Mouse (Mus musculus): ENCODE data around the gene Pot1a. TPM values are rescaled to one million over a fixed set of nuclear protein-coding genes. Genes with fewer than 3 reads are reported as not detected.

Gene Pot1a
- polyA plus RNA-seq, 1 experiment = 4.1 TPM

GRCm38 (mm10) chr6:25699956-25700355 is 109.1 kb downstream of the Pot1a start:
- 51% methylated on average over 2 of the region's 2 CpGs for WGBS
- no peak for DNase-seq

More at GRCm38 (mm10) chr6:25699956-25700355, 109.1 kb downstream of the Pot1a start:
- Histone ChIP-seq H3K27me3 (replicated peaks; ENCODE audit: control insufficient read depth, insufficient read depth, low read length) (no peaks in the 10 kb centered on the region), H3K36me3 (ENCODE audit: control insufficient read depth, insufficient read depth, low read length) (no peaks in the 10 kb centered on the region), H3K27ac (ENCODE audit: insufficient read depth, low read depth, low read length) (no peak overlapping the region), H3K4me1 (ENCODE audit: control insufficient read depth, insufficient read depth, low read length) (no peaks in the 10 kb centered on the region), H3K4me3 (ENCODE audit: insufficient read depth, low read depth, low read length) (no peak overlapping the region)
- no peak for TF ChIP-seq CTCF (conservative IDR thresholded peaks at IDR 0.05; ENCODE audit: insufficient read depth, insufficient read length, low read depth, low read length)
- TF ChIP-seq POLR2A (IDR thresholded peaks at IDR 0.05; ENCODE audit: low read depth, low read length) = no peak

Other genes with a start within 250 kb of the Pot1a start
- 0.25 and 0.27 TPM in 2 replicates for gene Gpr37, start 118.5 kb downstream of the Pot1a start, polyA plus RNA-seq (2012; rRNA removed)

Measured in kidney, adult 2 months (tissue).